Mouse (Mus musculus): ENCODE data around the gene Sirpa. TPM values are rescaled to one million over a fixed set of nuclear protein-coding genes. Genes with fewer than 3 reads are reported as not detected.

Sirpa gene
- polyA plus RNA-seq, 1 experiment from 2014 or later: 35.7 TPM

GRCm38 (mm10) chr2:129575113-129575512 is 17.5 kb upstream of the Sirpa start:
- 92% methylated on average over 4 of the region's 4 CpGs for WGBS
- H3K36me3 ChIP-seq (ENCODE audit: control insufficient read depth, insufficient read depth, low read length): no peaks in the 10 kb centered on the region
- DNase-seq (no peak), ATAC-seq (ENCODE audit: low FRiP score, low TSS enrichment) (no peak)
- H3K27ac ChIP-seq (replicated peaks; ENCODE audit: low read depth, low read length): peak overlapping the region; percentile 79; the same call in 1 of the 2 replicates
- no peak overlapping the region; the same call in 1 of the 2 replicates for H3K4me3 ChIP-seq (replicated peaks; ENCODE audit: low read depth, low read length)
- H3K4me1 ChIP-seq (ENCODE audit: control insufficient read depth, insufficient read depth, low read length): peaks cover 19% of the 10 kb centered on the region
- H3K27me3 ChIP-seq (ENCODE audit: control insufficient read depth, insufficient read depth, low read length): no peaks in the 10 kb centered on the region
- no peak overlapping the region for H3K9ac ChIP-seq (replicated peaks; ENCODE audit: low read length)
- peak overlapping the region; percentile 57; the same call in 1 of the 2 replicates for H3K4me2 ChIP-seq (ENCODE audit: low read length)
- no peaks in the 10 kb centered on the region for H3K9me3 ChIP-seq (ENCODE audit: control insufficient read depth, low read length)

DNA sequence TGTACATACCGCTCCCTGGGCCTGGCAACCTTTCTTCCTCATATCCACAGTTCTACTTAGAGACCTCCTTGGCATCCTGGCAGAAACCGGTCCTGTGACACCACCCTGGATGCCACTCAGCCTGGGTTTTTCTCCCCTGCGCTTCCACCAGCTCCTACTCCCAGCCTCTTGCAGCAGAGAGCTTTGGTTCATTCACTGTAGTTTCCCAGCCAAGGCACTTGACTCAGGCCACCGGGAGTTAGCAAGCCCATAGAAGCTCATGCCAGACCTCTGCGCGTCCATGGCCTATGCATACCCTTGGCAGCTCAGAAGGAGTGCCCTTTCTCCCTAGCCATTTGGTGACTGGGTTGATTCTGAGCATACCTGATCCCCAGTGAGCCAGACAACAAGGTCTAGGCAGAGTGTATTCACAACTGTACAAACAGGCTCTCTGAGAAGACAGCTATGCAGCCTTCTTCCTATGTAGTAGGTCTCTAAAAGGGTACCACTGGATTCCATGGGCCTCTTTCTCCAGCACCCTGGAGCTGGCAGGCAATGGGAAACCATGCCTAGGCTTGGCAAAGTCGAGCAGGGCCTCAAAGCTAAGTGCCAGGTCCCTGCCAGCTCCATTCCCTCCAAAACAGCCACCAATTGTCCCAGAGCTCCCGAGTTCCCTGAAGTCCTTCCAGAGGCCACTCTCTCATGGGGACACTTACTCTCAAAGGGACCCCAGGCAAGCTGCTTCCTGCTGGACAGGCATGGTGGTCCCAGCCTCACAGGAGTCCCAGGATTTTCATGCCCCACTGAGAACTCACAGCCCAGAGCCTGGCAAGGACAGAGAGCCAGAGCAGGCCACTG is 15.8 kb upstream of the Sirpa start:
- H3K27ac ChIP-seq (replicated peaks; ENCODE audit: low read depth, low read length): no peak overlapping the region
- no peak for DNase-seq
- 91% methylated on average over 8 of the region's 8 CpGs for WGBS
- no peaks in the 10 kb centered on the region for H3K36me3 ChIP-seq (ENCODE audit: control insufficient read depth, insufficient read depth, low read length)
- no peak for ATAC-seq (ENCODE audit: low FRiP score, low TSS enrichment)
- H3K9ac ChIP-seq (replicated peaks; ENCODE audit: low read length): no peak overlapping the region
- peaks cover 19% of the 10 kb centered on the region for H3K4me1 ChIP-seq (ENCODE audit: control insufficient read depth, insufficient read depth, low read length)
- H3K4me2 ChIP-seq (ENCODE audit: low read length): no peak overlapping the region
- no peaks in the 10 kb centered on the region for H3K27me3 ChIP-seq (ENCODE audit: control insufficient read depth, insufficient read depth, low read length)
- no peaks in the 10 kb centered on the region for H3K9me3 ChIP-seq (ENCODE audit: control insufficient read depth, low read length)
- no peak overlapping the region for H3K4me3 ChIP-seq (replicated peaks; ENCODE audit: low read depth, low read length)

GRCm38 (mm10) chr2:129580656-129581055 is 12.0 kb upstream of the Sirpa start:
- no peak overlapping the region for H3K4me2 ChIP-seq (ENCODE audit: low read length)
- no peak overlapping the region for H3K9ac ChIP-seq (replicated peaks; ENCODE audit: low read length)
- ATAC-seq (ENCODE audit: low FRiP score, low TSS enrichment) (no peak), DNase-seq (no peak)
- no peaks in the 10 kb centered on the region for H3K9me3 ChIP-seq (ENCODE audit: control insufficient read depth, low read length)
- H3K4me3 ChIP-seq (replicated peaks; ENCODE audit: low read depth, low read length): no peak overlapping the region
- no peak overlapping the region for H3K27ac ChIP-seq (replicated peaks; ENCODE audit: low read depth, low read length)
- H3K4me1 ChIP-seq (ENCODE audit: control insufficient read depth, insufficient read depth, low read length): peaks cover 5% of the 10 kb centered on the region; the same call in 1 of the 2 replicates
- H3K36me3 ChIP-seq (ENCODE audit: control insufficient read depth, insufficient read depth, low read length): no peaks in the 10 kb centered on the region
- 86% methylated on average over 4 of the region's 4 CpGs for WGBS
- no peaks in the 10 kb centered on the region for H3K27me3 ChIP-seq (ENCODE audit: control insufficient read depth, insufficient read depth, low read length)

GRCm38 (mm10) chr2:129581826-129582225 is 10.8 kb upstream of the Sirpa start:
- WGBS: 72% methylated on average over 3 of the region's 3 CpGs
- Histone ChIP-seq H3K27me3 (ENCODE audit: control insufficient read depth, insufficient read depth, low read length) (no peaks in the 10 kb centered on the region), H3K27ac (replicated peaks; ENCODE audit: low read depth, low read length) (no peak overlapping the region), H3K4me3 (replicated peaks; ENCODE audit: low read depth, low read length) (no peak overlapping the region), H3K9me3 (ENCODE audit: control insufficient read depth, low read length) (no peaks in the 10 kb centered on the region), H3K4me1 (ENCODE audit: control insufficient read depth, insufficient read depth, low read length) (peaks cover 5% of the 10 kb centered on the region; the same call in 1 of the 2 replicates), H3K4me2 (ENCODE audit: low read length) (no peak overlapping the region), H3K36me3 (ENCODE audit: control insufficient read depth, insufficient read depth, low read length) (no peaks in the 10 kb centered on the region), H3K9ac (replicated peaks; ENCODE audit: low read length) (no peak overlapping the region)
- ATAC-seq (ENCODE audit: low FRiP score, low TSS enrichment) (no peak), DNase-seq (no peak)

DNA sequence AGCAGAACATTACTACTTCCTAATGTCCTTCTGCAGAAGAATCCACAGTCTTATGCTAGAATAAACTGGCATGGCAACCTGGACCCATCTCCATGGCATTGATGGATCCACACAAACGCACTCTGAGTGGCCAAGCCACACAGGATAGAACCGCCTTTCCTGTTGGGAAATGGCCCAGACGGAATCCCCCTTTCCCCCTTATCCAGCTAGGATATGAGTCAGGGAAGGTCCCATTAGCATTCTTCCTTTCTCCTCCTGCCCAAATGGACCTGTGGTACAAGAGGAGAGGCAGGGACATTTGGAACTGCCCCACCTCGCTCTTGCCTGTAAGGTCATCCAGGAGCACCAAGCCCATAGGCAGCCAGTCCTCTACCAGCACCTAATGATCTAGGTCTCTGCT is 10.4 kb upstream of the Sirpa start:
- Histone ChIP-seq H3K27me3 (ENCODE audit: control insufficient read depth, insufficient read depth, low read length) (no peaks in the 10 kb centered on the region), H3K4me3 (replicated peaks; ENCODE audit: low read depth, low read length) (no peak overlapping the region), H3K4me1 (ENCODE audit: control insufficient read depth, insufficient read depth, low read length) (peaks cover 5% of the 10 kb centered on the region; the same call in 1 of the 2 replicates), H3K36me3 (ENCODE audit: control insufficient read depth, insufficient read depth, low read length) (no peaks in the 10 kb centered on the region), H3K9ac (replicated peaks; ENCODE audit: low read length) (no peak overlapping the region), H3K4me2 (ENCODE audit: low read length) (no peak overlapping the region), H3K9me3 (ENCODE audit: control insufficient read depth, low read length) (no peaks in the 10 kb centered on the region), H3K27ac (replicated peaks; ENCODE audit: low read depth, low read length) (no peak overlapping the region)
- ATAC-seq (ENCODE audit: low FRiP score, low TSS enrichment) (no peak), DNase-seq (no peak)
- WGBS: 92% methylated on average over 4 of the region's 4 CpGs

DNA sequence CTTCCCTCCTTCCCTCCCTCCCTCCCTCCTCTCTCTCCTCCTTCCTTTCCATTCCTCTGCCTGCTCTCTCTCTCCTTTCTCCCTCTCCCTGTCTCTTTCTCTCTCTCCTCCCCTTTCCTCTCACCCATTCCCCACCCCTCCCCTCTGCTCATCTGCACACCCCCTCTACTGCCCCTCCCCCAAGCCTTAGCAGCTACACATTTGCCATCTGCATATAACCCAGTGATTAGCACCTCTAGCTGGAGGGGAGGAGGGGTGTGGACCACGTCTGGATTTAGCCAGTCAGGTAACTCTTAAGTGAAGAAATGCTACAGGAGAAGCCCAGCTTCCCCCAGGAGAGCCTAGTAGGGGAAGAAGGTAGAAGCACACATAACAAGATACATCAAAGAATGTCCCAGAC is 7.7 kb upstream of the Sirpa start:
- DNase-seq: no peak
- Histone ChIP-seq H3K4me2 (ENCODE audit: low read length) (no peak overlapping the region), H3K4me3 (replicated peaks; ENCODE audit: low read depth, low read length) (no peak overlapping the region), H3K27me3 (ENCODE audit: control insufficient read depth, insufficient read depth, low read length) (no peaks in the 10 kb centered on the region), H3K27ac (replicated peaks; ENCODE audit: low read depth, low read length) (no peak overlapping the region), H3K36me3 (ENCODE audit: control insufficient read depth, insufficient read depth, low read length) (no peaks in the 10 kb centered on the region), H3K9ac (replicated peaks; ENCODE audit: low read length) (no peak overlapping the region), H3K4me1 (ENCODE audit: control insufficient read depth, insufficient read depth, low read length) (peaks cover 9% of the 10 kb centered on the region; the same call in 1 of the 2 replicates), H3K9me3 (ENCODE audit: control insufficient read depth, low read length) (no peaks in the 10 kb centered on the region)
- WGBS: 14% methylated on average over 1 of the region's 1 CpGs
- ATAC-seq (ENCODE audit: low FRiP score, low TSS enrichment): no peak

DNA sequence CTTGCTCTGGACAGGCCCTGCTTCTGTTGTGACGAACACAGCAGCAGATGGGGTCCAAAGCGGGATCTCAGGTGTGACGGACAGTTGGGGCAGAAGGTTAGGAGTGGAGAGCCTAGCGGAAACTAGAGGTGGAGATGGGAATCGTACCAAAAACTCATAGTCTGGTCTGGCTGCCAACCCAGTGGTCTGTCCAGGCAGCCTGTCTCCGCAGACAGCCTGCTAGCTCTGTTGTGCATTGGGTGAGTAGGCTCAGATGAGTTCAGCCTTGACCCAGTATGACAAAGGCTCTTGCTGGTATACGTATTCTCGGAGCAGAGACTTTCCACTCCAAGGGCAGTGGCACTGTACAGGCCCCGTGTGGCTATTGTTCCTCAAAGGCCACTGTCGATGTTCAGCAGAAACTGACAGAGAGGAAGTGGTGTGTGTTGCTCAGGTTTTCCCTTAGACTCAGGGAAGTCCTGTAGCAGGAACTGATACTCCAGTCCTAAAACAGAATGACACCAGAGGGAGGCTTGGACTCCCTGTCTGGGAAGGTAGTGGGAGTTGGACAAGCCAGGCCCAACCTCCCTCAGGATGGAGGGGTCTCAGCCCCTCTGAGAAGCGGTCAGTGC is 6.6 kb upstream of the Sirpa start:
- H3K4me1 ChIP-seq (ENCODE audit: control insufficient read depth, insufficient read depth, low read length): peaks cover 9% of the 10 kb centered on the region; the same call in 1 of the 2 replicates
- H3K9ac ChIP-seq (replicated peaks; ENCODE audit: low read length): no peak overlapping the region
- no peaks in the 10 kb centered on the region for H3K27me3 ChIP-seq (ENCODE audit: control insufficient read depth, insufficient read depth, low read length)
- DNase-seq: no peak
- no peak overlapping the region for H3K27ac ChIP-seq (replicated peaks; ENCODE audit: low read depth, low read length)
- H3K4me3 ChIP-seq (replicated peaks; ENCODE audit: low read depth, low read length): no peak overlapping the region
- no peaks in the 10 kb centered on the region for H3K9me3 ChIP-seq (ENCODE audit: control insufficient read depth, low read length)
- no peak overlapping the region for H3K4me2 ChIP-seq (ENCODE audit: low read length)
- ATAC-seq (ENCODE audit: low FRiP score, low TSS enrichment): no peak
- H3K36me3 ChIP-seq (ENCODE audit: control insufficient read depth, insufficient read depth, low read length): no peaks in the 10 kb centered on the region
- 79% methylated on average over 11 of the region's 11 CpGs for WGBS

- Histone ChIP-seq H3K4me2 (ENCODE audit: low read length) (no peak overlapping the region), H3K27me3 (ENCODE audit: control insufficient read depth, insufficient read depth, low read length) (no peaks in the 10 kb centered on the region), H3K4me1 (ENCODE audit: control insufficient read depth, insufficient read depth, low read length) (peaks cover 13% of the 10 kb centered on the region; the same call in 1 of the 2 replicates), H3K4me3 (replicated peaks; ENCODE audit: low read depth, low read length) (no peak overlapping the region), H3K9ac (replicated peaks; ENCODE audit: low read length) (no peak overlapping the region), H3K9me3 (ENCODE audit: control insufficient read depth, low read length) (no peaks in the 10 kb centered on the region), H3K27ac (replicated peaks; ENCODE audit: low read depth, low read length) (no peak overlapping the region), H3K36me3 (ENCODE audit: control insufficient read depth, insufficient read depth, low read length) (no peaks in the 10 kb centered on the region)
- ATAC-seq (ENCODE audit: low FRiP score, low TSS enrichment): no peak
- WGBS: 60% methylated on average over 3 of the region's 3 CpGs
- no peak for DNase-seq
Observed at GRCm38 (mm10) chr2:129587241-129587640, 5.4 kb upstream of the Sirpa start.
